Mouse (Mus musculus) CD8-positive naive resting alpha-beta T cell, adult 57 days (primary cell): ENCODE measurements around the gene C7. TPM values are rescaled to one million over a fixed set of nuclear protein-coding genes. Genes with fewer than 3 reads are reported as not detected.

Experiments
- total RNA-seq: library from RNA; stranded (reverse); gene quantifications from one replicate; pipeline ENCODE4 v1.2.4, GENCODE M21; 2023

The C7 gene
- total RNA-seq: not detected

GRCm38 (mm10) chr15:5063635-5064034 is at the start of gene C7:
Gene C7, minus strand, starts transcription at chr15:5063740.

DNA sequence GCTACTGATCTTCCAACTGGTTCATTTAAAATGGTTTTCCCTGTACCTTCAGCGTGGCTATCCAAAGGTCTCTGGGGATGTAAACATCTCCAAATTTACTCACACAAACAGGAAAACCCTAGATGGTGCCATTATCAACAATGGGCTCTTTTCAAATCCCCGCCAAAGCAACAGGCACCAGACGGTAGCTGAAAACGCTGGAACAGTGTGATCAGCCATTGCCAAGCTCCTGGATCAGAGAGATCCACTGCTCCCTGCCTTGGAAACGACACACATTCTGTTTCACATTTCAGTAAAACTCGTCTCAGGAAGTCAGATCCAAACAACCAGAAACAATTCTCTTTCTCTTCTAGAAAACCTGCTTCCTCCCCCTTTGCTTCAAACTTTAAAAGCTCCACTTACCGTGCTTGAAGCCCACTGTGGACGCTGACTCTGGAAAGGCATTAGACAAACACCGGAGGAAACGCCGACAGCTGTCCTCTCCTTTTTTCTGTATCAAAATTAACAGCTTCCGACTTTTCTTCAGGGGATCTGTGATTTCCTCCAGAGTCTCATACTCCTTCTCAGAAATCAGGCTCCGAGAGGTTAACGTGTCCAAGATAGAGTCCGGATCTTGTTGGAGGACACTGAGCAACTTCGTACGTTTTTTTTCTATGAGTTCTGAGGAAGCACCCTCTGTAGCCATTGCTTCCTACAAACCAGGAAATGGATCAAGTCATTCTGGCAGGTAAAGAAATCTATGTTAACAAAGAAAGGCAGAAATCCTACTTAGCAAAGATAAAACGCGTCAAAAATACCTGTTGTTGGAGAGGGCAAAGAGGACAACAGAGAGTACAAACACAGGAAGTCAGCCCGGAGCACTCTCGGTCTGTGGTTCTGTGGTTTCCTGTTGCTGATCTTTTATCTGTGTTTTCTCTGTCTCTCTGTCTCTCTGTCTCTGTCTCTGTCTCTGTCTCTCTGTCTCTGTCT is 44.4 kb upstream of the C7 start, which contains the start of gene Card6:
Gene Card6 (minus strand): TSS at position 854 of the 969 bp plus-strand sequence.

Other genes with a start within 250 kb of the C7 start
- not detected for gene Mroh2b, start 165.0 kb downstream of the C7 start, total RNA-seq
- 88.0 TPM for gene Card6, start 44.8 kb upstream of the C7 start, total RNA-seq
- 1,168 TPM for gene Rpl37, start 52.9 kb upstream of the C7 start, total RNA-seq
- 25.7 TPM for gene Prkaa1, start 80.1 kb upstream of the C7 start, total RNA-seq
- 27.5 TPM for gene Ttc33, start 121.8 kb upstream of the C7 start, total RNA-seq
- 52.4 TPM for gene Ptger4, start 180.4 kb upstream of the C7 start, total RNA-seq